Mouse (Mus musculus) CD4-positive helper T cell, adult 2 months (primary cell): ENCODE measurements around the gene Cd55.
"Not testable (repeated sequence)": the region's sequence is repeated elsewhere in the genome, so short reads cannot be mapped to it uniquely, and the experiment has no call there.

Experiments
- DNase-seq: peaks from one replicate; pipeline ENCODE4 v3.0.0-alpha.2; 2012; ENCODE audit warnings: low read depth, missing footprints, low spot score

The Cd55 gene

DNA sequence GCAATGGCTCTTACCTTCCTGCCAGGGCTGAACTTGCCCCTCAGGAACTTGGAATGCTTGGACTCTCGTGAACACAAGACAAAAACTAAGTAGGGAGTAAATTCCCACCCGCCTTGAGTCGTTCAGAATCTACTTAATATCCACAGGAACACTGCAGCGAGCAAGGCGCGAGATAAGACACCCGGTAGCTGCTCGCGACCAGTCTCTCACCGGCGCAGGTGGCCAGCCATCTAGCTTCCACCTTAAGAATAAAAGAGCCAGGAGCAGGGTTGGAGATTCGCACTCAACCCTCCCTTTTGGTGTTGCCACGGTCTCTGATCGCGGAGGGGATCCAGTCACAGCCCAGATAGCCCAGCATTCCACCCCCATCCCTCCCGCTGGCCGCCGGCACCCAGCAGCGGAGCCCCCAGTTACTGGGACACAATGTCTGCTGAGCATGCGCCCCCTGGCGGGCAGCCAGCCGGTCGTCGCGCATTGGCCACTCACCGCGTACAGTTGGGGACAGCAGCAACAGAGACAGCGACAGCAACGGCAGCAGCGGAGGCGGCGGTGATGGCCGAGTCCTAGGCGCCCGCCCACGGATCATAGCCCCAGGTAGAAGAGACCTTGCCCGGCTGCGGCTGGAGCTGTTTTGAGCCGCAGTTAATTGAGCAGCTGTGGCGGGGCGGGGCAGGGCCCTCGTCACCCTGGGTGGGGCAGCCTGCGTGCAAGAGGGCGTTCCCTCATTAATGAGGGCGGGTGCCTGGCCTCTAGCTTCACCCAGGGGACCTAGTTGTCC, at the start of gene Cd55:
Gene Cd55 (minus strand): TSS at position 661 of the 778 bp plus-strand sequence.
- DNase-seq, result peak; percentile 85

DNA sequence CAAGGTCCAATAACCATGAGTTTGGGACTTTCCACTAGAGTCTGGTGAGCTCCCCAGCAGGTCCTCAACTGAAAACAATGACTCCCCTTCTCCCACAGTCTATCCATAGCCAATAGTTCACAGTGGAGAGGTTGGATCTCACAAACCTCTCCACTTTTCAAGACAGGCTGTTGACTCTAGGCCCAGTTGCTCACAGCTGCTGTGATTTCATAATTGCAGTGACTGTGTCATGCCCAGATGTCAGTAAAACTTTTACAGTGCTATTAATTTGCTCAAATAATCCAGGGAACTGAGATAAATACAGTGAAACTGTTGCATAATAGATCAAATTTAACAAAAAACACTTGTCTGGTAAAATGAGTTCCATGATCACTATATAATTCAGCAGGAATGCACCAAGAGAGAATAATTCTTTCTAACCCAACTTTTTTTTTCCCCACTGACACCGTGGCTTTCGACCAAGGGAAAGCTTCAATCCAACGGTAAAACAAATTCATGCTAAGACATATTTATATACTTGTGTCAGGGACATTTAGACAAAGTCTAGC, 49.4 kb upstream of the Cd55 start:
- no peak for DNase-seq

DNA sequence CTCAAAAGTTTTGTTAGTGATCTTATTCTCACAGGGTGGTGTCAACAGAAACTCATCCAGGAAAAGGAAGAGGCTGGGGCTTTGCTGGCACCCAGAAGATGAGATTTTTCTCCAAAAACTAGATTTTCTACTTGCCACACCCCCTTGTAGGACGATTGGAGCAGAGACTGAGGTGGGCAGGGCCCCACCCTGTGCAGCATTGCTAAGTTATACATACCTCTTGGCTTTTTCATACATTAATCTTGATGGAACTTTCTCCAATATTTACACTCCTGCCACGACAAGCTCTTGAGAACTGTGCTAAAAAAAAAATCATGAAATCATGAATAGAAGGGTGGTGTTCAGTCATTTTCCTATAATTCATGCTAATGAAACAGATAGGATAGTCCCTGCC, 46.4 kb upstream of the Cd55 start:
- DNase-seq, result no peak

DNA sequence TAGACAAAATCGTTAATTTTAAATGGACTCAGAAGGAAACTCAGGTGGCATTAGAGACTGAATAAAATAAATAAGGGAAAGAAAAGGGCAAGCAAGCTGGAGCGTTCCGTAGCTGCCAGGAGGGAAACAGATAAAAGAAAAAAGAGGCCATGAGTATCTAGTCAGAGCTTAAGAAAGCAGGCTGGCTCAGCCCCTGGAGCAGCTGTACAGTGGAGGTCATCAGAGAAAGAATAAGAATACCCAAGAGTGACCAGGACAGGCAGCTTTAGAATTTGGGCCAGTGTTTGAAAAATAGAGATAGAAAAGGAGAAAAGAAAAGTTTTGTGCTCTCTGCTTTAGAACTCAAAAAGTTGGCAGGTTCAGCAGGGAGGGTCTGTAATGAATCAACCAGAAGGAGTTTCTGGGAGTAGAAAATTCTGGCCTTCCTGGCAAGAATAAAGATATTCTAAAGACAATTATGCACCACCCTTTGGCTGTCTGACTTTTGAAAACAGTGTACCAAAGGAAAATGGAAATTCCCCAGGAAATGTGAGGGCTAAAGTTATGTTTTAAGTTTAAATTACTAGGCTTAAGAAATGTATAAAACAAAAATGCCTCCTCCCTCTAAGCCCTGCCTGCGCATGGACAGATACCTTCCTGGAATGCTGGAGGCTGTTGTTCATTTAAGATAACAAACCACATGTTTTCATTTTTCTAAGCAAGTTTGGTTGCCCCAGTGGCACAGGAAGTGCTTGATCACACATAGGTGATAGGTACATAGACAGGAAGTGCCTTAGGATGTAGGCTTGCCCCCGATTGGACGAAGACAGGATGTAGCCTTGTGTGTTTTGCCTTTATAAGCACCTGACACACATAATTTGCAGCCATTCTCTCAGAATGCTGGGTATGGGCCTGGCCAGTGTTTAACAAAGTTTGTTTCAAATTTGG, 45.7 kb upstream of the Cd55 start:
- peak; percentile 25 for DNase-seq

DNA sequence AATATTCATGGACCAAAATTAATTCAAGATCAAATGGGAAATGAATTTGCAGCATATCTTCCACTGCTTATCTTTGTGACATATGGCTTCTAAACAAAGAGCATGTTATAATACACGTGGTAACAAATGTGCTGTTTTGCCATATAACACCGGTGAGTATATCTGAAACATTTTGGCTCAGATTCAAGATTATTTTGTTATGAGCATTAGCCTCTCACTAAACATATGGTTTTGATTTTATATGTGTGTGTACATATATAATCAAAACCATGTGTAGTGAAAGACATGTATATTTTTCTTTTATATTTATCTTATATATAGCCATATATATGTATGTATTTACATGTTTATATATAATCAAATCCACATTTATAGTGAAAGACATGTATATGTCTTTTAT, 44.9 kb upstream of the Cd55 start:
- no peak for DNase-seq

DNA sequence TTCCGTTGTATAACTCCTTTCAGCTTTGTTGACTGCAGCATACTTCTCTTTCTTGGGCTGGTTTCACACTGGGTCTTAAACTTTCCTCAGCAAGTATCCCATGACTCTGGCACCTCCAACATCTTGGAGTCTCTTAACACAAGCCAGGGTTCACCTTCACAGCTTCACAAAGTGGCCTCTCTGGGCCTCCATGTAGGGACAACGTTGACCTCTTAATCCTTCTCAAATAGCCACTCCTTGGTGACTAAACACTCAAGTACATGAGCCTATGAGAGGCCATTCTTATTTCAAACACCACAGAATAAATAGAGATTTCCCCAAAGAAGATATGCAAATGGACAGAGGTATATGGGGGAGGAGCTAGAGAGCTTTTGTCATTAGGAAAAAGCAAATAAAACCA, 37.4 kb upstream of the Cd55 start:
- no peak for DNase-seq

DNA sequence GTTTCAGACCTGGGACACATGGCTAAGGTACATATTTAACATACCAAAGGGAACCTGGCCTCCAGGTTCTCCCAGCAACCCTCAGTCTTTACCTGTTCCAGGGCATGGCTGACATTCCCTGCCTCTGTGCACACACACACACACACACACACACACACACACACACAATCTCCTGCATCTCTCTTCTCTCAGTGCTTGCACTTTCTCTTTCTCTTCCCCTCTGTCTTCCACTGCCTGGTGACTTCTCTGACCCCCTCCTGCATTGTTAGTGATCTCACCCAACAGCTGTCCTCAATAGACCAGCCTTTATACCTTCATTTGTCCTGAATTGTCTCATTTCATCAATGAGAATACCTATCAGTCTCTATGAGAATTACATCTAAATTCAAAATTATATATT, 35.8 kb upstream of the Cd55 start:
- no peak for DNase-seq

DNA sequence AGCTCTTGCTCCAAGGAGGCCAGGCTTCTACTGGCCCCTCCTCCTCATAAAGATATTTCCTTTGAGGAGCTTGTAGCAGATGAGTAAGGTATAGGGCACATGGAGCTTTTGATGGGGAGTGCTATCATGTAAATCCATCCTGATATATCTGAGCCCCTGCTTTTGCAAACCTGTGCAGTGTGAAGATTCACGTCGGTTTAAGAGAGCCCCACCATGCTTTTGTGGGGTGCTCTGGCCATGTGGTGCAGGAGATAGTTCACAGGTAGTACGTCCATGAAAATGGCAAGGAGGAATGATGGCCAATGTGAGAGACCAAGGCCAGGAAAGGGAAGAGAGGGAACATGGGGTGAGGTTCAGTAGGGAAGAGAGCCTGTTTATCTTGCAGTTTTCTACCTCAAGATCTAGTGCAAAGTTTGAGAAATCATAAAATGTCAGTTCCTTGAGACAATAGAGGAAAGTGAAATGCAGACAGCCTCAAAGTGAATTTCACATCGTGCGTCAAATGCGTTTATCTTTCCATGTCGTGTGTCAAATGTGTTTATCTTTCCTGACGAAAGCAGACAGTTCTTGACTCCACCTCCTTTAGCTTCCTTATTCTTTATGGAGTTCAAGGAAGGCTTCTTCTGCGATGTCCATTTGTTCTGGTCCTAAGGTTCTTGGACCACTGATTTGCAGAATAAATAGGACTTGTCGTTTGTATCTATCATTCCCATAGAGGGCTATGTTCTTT, 24.4 kb upstream of the Cd55 start:
- DNase-seq, result no peak

DNA sequence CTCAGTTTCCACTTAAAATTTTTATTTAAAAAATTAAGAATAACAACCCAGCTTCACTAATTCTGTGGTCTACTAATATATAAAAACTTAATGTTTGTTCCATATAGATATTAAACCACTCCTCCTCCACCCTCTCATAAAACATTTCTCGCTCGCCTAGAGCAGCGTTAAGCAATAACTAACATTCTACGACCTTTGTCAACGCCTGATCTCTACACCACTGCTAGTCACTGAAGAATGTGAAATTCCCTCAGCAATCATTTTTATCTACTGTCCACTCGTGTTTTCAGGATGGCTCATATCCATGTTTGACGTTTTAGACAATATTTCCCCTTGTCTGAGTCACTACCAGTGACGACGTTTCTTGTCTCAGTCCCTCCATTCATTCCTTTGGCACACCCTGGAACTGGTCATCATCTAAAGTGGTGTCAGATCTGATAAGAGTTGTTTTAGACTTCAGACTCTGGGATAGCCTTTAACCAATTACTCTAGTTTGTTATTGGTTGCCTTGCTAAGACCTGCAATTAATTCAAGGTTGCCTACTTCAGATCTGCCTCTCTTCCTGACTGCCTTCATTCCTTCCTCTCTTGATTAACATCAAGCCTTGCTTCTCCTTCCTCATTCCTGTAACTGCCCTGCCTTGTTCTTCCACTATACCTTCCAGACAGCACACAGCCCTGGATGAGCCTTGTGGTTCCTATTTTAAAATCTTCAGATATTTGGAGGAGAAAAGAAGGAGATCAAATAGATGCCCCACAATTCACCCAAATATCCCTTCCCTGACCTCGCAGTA, 23.5 kb upstream of the Cd55 start:
- no peak for DNase-seq

DNA sequence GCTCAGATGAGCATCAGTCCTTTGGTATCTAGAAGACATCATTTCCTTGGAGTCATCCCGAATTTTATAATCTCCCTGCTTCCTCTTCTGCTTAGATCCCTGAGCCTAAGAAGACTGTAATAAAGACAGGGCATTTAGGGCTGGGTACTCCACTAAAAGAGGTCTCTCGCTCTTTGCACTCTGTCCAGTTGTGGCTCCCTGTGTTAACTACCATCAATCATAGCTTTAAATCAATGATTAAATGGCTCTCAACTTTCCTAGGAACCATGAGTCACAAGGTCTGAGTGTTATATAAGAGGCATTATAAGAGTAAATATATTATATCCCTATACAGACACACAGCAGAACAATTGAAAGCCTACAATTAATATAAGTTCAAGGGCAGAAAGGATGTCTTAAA, 22.8 kb upstream of the Cd55 start:
- no peak for DNase-seq

DNA sequence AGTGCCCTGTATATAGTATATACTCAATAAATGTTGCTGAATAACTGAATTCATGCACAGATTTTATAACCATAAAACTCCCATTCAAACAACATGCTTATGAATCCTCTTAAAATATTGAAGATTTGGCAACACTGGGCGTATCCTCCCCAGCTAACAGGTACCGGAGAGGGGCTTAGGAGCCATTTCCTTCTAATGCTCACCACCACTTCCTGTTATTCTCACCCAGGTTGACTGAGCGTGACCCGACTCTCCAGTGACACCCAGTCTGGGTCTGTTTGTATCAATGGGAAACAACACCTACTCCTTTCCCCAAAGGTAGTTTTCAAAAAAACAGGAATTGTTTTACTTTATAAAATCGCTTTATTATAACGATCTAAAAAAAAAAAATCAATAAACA, 12.4 kb upstream of the Cd55 start:
- peak; percentile 72 for DNase-seq

DNA sequence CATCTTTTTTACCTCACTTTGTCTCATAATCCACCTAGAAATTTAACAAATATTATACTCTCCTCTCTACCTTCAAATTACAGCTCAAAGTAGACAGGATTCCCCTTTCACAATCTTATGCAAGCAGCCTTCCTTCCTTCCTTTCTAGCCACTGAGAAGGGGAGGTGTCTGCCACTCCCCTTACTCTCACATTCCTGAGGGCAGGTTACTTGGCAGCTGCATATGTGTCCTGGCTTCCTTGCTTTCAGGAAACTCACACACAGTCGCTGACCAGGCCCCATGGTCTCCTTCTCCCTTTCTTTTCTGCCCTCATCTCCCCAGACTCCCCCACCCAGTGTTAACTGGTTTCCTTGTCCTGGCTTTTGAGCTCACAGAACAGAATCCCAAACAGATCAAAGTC, 11.7 kb upstream of the Cd55 start:
- peak; percentile 12 for DNase-seq

DNA sequence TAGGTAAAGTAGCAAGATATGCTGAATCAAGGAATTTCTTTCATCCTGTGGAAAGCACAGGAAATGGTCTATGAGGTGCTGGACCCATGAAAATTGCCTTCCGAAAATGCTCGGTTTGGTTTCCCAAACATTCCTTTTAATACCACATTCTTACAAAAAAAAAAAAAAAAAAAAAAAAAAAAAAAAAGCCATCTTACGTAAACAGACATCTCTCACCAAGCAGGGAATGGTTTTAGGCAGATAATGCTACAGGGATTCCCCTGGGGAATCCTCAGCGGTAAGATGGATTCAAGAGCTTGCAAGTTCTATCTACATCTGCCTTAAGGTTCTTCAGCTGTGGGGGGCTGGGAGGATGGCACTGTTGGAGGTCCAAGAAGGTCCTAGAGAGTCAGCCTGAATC, 7.5 kb upstream of the Cd55 start:
- DNase-seq, result no peak

DNA sequence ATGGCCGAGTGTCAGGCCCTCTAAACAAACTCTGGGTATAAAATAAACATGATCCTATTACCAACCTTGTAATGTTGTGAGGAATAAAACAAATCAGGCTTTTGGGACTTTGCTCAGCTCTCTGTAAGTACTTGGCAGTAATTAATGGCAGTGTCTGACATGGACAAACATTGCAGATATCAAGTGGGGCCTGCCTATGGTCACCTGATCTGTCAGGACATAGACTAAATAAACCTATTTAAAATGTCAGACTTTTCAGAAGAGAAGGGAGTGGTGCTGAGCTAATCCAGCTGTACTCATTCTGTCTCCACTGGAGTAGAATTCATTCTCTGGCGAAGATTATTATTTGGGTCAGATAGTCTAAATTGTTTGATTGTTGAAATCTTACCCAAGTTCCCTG, 4.9 kb upstream of the Cd55 start:
- DNase-seq, result no peak

DNA sequence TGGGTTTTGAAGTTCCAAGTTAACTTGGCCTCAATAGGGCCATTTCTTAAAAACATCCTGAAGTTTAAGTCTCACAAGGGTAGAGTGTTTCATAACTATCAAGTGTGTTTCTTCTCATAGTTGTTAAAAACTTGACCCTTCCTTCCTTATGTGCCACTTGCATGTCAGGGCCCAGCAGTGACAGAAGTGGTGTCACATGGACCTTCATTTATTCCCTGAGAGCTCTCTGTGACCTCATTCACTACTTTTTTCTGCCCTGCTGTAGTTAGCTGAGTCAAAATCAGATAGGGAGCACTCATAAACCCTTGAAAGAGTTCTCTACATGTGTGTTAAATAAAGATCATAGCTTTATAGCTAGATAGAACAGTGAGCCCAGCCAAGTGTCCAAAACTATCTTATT, 1.6 kb upstream of the Cd55 start:
- DNase-seq, result no peak

DNA sequence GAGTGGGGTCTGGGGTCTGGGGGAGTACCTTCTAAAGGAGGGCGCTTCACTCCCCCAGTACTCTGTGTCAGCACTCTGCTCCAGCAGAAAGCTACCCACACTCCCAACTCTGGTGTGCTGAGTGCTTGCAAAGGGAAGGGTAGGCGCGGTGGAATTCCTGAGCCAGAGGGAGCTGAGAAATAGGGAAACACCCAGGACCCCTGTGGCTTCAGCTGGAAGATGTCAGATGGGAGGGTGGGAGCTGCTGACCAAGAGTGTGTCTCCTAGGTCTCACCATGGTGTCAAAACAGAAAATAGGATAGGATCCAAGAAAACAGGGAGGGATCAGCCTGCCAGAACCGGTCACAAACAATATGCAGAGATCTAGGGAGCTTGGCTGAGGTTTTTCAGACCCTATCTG, 323 bp upstream of the Cd55 start:
- no peak for DNase-seq

DNA sequence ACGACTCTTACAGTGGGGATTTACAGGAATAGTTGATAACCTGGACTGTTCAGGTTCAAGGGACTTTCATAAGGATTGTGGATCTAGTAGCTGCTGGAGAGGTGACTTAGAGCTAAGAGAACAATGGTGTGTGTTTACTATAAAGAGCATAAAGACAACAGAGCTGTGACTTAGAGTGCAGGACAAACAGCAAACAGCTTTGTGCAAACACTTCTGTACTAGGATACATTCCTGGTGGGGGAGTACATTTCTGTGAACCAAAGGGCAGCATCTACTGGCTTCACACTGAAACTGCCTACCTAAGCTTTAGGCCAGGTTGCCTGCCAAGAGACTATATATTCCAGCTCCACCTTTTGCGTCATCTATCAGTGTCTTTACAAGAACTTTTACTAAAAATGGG, 7.4 kb downstream of the Cd55 start:
- DNase-seq, result no peak

DNA sequence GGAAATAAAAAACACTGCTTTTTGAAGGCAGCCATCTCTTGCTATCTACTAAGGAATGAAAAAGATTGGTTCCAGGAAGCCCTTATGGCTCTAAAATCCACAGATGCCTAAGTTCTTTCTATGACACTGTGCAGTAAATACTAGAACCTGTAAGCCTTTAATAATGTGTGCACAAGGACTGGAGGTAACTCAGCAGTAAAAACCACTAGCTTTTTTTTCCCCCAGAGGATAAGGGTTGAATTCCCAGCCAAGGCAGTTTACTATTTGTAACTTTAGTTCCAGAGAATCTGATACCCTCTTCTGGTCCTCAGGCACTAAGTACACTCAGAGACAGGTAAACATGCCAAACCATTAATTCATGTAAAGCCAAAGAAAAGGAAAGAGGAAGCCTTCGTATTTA, 19.6 kb downstream of the Cd55 start:
- DNase-seq, result not testable (repeated sequence)

DNA sequence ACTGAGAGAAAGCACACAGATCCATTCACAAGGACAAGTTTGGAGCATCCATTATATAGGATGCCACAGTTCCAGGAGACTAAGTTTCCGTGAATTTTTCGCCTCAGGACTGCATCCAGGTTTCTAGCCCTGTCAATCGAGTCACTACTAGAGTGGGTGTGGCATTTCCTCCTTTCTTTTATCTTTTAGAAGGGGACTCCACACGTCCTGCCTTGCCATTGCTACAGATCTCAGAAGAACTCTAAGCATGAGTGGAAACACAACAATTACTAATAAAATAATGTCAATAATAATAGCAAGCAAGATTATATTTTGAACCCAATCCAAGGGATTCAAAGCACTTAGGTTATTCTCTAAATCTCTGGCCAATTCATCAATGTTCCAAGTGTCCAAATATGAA, 31.6 kb downstream of the Cd55 start:
- no peak for DNase-seq

DNA sequence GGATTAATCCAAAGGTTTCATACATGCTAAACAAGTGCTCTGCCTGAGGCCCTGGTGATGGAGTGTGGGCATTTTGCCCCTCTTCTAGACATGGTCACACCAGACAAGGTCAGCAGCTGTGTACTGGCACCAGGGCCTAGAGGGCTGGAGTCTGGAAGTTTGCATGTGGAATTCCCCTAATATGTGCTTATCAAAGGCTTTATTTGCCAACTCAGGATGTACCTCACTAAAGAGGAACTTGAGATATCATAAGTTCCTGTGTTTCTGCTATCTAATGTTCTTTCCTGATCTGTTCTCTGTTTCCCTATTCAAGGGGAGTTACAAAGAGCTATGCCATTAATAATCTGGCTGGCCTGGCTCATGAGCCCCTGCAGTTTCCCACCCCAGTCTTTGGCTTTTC, 33.9 kb downstream of the Cd55 start:
- DNase-seq, result not testable (repeated sequence)
